14 mouse cellular contexts compared by ENCODE assay signal in the genomic region with DNA sequence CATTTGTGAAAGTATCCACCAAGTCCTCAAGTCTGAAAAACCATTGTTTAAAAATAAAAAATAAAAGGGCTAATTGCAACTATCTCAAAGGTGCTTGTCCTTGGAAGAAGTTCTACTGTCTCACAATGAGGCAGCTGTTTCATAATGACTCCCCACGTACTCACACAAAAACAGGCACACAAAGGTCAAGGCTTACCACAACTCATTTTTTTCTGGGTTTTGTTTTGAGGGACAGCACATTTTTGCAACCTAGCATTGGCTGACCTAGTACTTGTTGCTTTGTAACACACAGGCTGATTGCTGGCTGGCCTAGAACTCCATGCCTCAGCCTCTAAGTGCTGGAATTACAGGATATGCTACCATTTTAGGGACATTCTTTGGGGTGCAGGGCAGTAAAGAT. TPM values are rescaled to one million over a fixed set of nuclear protein-coding genes. Genes with fewer than 3 reads are reported as not detected.
DNase-seq lines count a peak whose midpoint lies in the region; ATAC-seq and TF ChIP-seq lines count a peak whose summit lies in the region.
"Had no signal": no experiment of that assay in that cellular context is flagged by ENCODE, and none has a peak within 500 bp of the region (broad histone marks: within the 10 kb centered on the region; RNA-seq: fewer than 3 reads in every experiment).

No protein-coding gene starts in this region.

- no peak overlapping the region for H3K4me2 ChIP-seq in stomach, postnatal 0 days (replicated peaks; ENCODE audit: low read depth)
- H3K4me2 ChIP-seq: hindbrain, embryonic 15.5 days had no signal

- no peaks in the 10 kb centered on the region for H3K9me3 ChIP-seq in stomach, postnatal 0 days (ENCODE audit: control insufficient read depth, low read length)
- H3K9me3 ChIP-seq: hindbrain, embryonic 15.5 days had no signal

- no peak overlapping the region for H3K27ac ChIP-seq in stomach, postnatal 0 days (replicated peaks)
- H3K27ac ChIP-seq: hindbrain, embryonic 15.5 days; kidney, postnatal 0 days had no signal

- no peak overlapping the region for H3K9ac ChIP-seq in stomach, postnatal 0 days (ENCODE audit: low read length)
- H3K9ac ChIP-seq: hindbrain, embryonic 15.5 days had no signal

- no peak for TF ChIP-seq EP300 in stomach, postnatal 0 days (optimal IDR thresholded peaks at IDR 0.05)

- no peak overlapping the region for H3K4me3 ChIP-seq in stomach, postnatal 0 days (ENCODE audit: low read depth, low read length)
- H3K4me3 ChIP-seq: hindbrain, embryonic 15.5 days had no signal

- peak; percentile 28 for DNase-seq in testis, postnatal 14 days (ENCODE audit: low spot score)
- no peak for DNase-seq in testis, postnatal 10 days (ENCODE audit: low spot score)
- DNase-seq in adipocyte (ENCODE audit: low spot score) = peak; percentile 73
- no peak for DNase-seq in urinary bladder, postnatal 14 days (ENCODE audit: low spot score)
- no peak for DNase-seq in stomach, postnatal 0 days (ENCODE audit: low spot score)
- DNase-seq: cerebellum, adult 2 months; gastrocnemius, postnatal 36 days; lung, postnatal 4 days; right cerebral cortex, postnatal 25 days had no signal

- no peaks in the 10 kb centered on the region for H3K4me1 ChIP-seq in stomach, postnatal 0 days (replicated peaks; ENCODE audit: control insufficient read depth, insufficient read depth)
- H3K4me1 ChIP-seq: hindbrain, embryonic 15.5 days had no signal

- 33% methylated on average over 1 of the region's 1 CpGs for WGBS in stomach, postnatal 0 days

- no peaks in the 10 kb centered on the region for H3K27me3 ChIP-seq in stomach, postnatal 0 days (ENCODE audit: control insufficient read depth, insufficient read depth, low read length)
- H3K27me3 ChIP-seq: hindbrain, embryonic 15.5 days had no signal

- no peaks in the 10 kb centered on the region for H3K36me3 ChIP-seq in stomach, postnatal 0 days (ENCODE audit: control insufficient read depth, insufficient read depth, low read length)
- H3K36me3 ChIP-seq: hindbrain, embryonic 15.5 days had no signal

- TF ChIP-seq CTCF in stomach, postnatal 0 days (IDR thresholded peaks at IDR 0.05; ENCODE audit: low read depth) = no peak

- peak; percentile 14 for ATAC-seq in inflammation-experienced regulatory T-cells, adult 6 months
- ATAC-seq in cerebellum, adult (ENCODE audit: insufficient number of reproducible peaks, low FRiP score, low TSS enrichment) = no peak
- no peak for ATAC-seq in stomach, postnatal 0 days (ENCODE audit: low FRiP score, low TSS enrichment)
- ATAC-seq: forebrain, embryonic 16.5 days had no signal

RNA-seq across cellular contexts. Expression of a gene that starts 26.8 kb away (rescaled TPM):
- polyA plus RNA-seq in inflammation-experienced regulatory T-cells, adult 6 months (2017; shearing (Covaris generic)) = 10 to 100 TPM; 50.4 to 64.1 (median 53.7) TPM
- polyA plus RNA-seq in stomach, postnatal 0 days (2015; fragmentation: Nextera tagmentation; extraction: Ambion mirVana) = 83.9 and 91.2 TPM in 2 replicates

Comparison
In these comparisons a context has a peak if more than half of its experiments do, and no peak if none do; other contexts are left out.
1. DNase-seq: peak in testis, postnatal 14 days (single experiment) and adipocyte (single experiment); none in testis, postnatal 10 days (single experiment), urinary bladder, postnatal 14 days (single experiment) and stomach, postnatal 0 days (single experiment).